Mouse (Mus musculus) spleen, adult 2 months (tissue): ENCODE measurements around the gene Camta1.

Experiments used
- CTCF ChIP-seq: fragments of 200-500 bp; IDR thresholded peaks from 2 replicates; pipeline ENCODE4 v1.5.1; 2011; ENCODE audit warnings: mild to moderate bottlenecking, inconsistent platforms; ENCODE audit not compliant: insufficient read depth, insufficient read length, insufficient replicate concordance; ENCODE audit errors: extremely low read depth
- POLR2A ChIP-seq: fragments of 200-500 bp; IDR thresholded peaks from 2 replicates; pipeline ENCODE4 v1.6.1; 2011; ENCODE audit warnings: low read depth, low read length, inconsistent platforms

DNA sequence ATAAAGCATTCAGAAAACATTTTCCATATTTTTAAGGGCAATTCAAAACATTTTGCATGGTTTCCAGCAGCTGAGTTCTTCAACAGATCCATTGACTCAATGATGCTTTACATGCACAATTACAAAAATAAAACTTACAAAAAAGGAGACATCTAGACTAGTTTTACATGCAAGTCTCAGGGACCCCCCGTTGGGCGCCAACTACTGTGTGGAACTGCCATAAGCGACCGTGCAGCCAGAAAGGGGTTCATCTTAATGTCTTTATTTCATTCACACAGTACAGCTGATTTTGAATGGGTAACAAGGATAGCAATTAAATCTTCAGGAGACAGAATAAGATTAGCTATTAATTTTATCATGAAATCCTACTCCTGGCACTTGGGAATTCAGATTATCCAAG lies 802.1 kb downstream of the Camta1 start:
- TF ChIP-seq POLR2A (no peak), CTCF (no peak)
